9 mouse cellular contexts compared by ENCODE assay signal in genomic region chr17:32809544-32810374, GRCm38 (mm10). TPM values are rescaled to one million over a fixed set of nuclear protein-coding genes. Genes with fewer than 3 reads are reported as not detected.
DNase-seq lines count a peak whose midpoint lies in the region; ATAC-seq lines count a peak whose summit lies in the region.
"Had no signal": no experiment of that assay in that cellular context is flagged by ENCODE, and none has a peak within 500 bp of the region (broad histone marks: within the 10 kb centered on the region; RNA-seq: fewer than 3 reads in every experiment).

Gene Zfp811 (minus strand): TSS chr17:32809931.

- peak; percentile 19 for DNase-seq in urinary bladder, postnatal 14 days (ENCODE audit: low spot score)
- no peak for DNase-seq in urinary bladder, adult 18-20 months (ENCODE audit: low spot score in 2 of 2)
- DNase-seq in embryo, embryonic 9.5 days (ENCODE audit: extremely low spot score): peak; percentile 82
- peak; percentile 36 to 45 for DNase-seq in layer of hippocampus, postnatal 36 days
- DNase-seq in testis, postnatal 10 days (ENCODE audit: low spot score): peak; percentile 46
- DNase-seq in spleen, postnatal 36 days (ENCODE audit: low spot score in 2 of 2): no peak

- H3K36me3 ChIP-seq in heart, embryonic 15.5 days: no peaks in the 10 kb centered on the region
- peaks cover 6% of the 10 kb centered on the region for H3K36me3 ChIP-seq in midbrain, embryonic 13.5 days

- no peak within 1 kb of the TSS for H3K27ac ChIP-seq in heart, embryonic 15.5 days
- H3K27ac ChIP-seq in midbrain, embryonic 13.5 days: peak within 1 kb of the TSS; percentile 96

- H3K9ac ChIP-seq in heart, embryonic 15.5 days: peak within 1 kb of the TSS; percentile 39; the same call in 1 of the 2 replicates
- H3K9ac ChIP-seq in midbrain, embryonic 13.5 days (replicated peaks): peak within 1 kb of the TSS; percentile 87

- H3K4me2 ChIP-seq in heart, embryonic 15.5 days: peak within 1 kb of the TSS; percentile 74
- H3K4me2 ChIP-seq in midbrain, embryonic 13.5 days (replicated peaks): peak within 1 kb of the TSS; percentile 69

- H3K27me3 ChIP-seq in heart, embryonic 15.5 days: no peaks in the 10 kb centered on the region
- H3K27me3 ChIP-seq in midbrain, embryonic 13.5 days: no peaks in the 10 kb centered on the region

- 3% methylated on average over 17 of the region's 17 CpGs for WGBS in heart, embryonic 15.5 days
- 0% methylated on average over 17 of the region's 17 CpGs for whole genome bisulfite sequencing in midbrain, embryonic 13.5 days

- peaks cover 7% of the 10 kb centered on the region for H3K4me1 ChIP-seq in heart, embryonic 15.5 days (replicated peaks)
- H3K4me1 ChIP-seq in midbrain, embryonic 13.5 days (replicated peaks): peaks cover 33% of the 10 kb centered on the region

- ATAC-seq in heart, embryonic 15.5 days (replicated peaks; ENCODE audit: insufficient number of reproducible peaks, insufficient read depth, low FRiP score, low read depth): peak; percentile 39; the same call in 1 of the 2 replicates
- peak; percentile 95 for ATAC-seq in midbrain, embryonic 13.5 days

- no peaks in the 10 kb centered on the region for H3K9me3 ChIP-seq in heart, embryonic 15.5 days (replicated peaks)
- H3K9me3 ChIP-seq in midbrain, embryonic 13.5 days: no peaks in the 10 kb centered on the region

- H3K4me3 ChIP-seq in heart, embryonic 15.5 days: peak within 1 kb of the TSS; percentile 51
- peak within 1 kb of the TSS; percentile 76 for H3K4me3 ChIP-seq in midbrain, embryonic 13.5 days (replicated peaks)

RNA-seq across cellular contexts. Expression of gene Zfp811, which starts in this region (rescaled TPM):
- 1.1 and 1.3 TPM in 2 replicates for polyA plus RNA-seq in heart, embryonic 15.5 days (2015; fragmentation: Nextera tagmentation; extraction: Ambion mirVana)
- 1 to 10 TPM; 7.0 to 7.9 TPM for total RNA-seq in layer of hippocampus, postnatal 36 days (2021)
- polyA plus RNA-seq in midbrain, embryonic 13.5 days (2015; fragmentation: Nextera tagmentation; extraction: Ambion mirVana): 78.5 and 80.6 TPM in 2 replicates
- total RNA-seq: common myeloid progenitor, adult 5-6 weeks had no signal

Comparison
In these comparisons a context has a peak if more than half of its experiments do, and no peak if none do; other contexts are left out.
1. RNA of gene Zfp811 (polyA plus RNA-seq): 78.5 to 80.6 TPM in midbrain, embryonic 13.5 days; 1.1 to 1.3 TPM in heart, embryonic 15.5 days; every median in the first group is over 10 times any median in the second.
2. DNase-seq: peak in urinary bladder, postnatal 14 days (single experiment), embryo, embryonic 9.5 days (single experiment), layer of hippocampus, postnatal 36 days (2 of 2) and testis, postnatal 10 days (single experiment); none in urinary bladder, adult 18-20 months (0 of 2) and spleen, postnatal 36 days (0 of 2).